Mouse (Mus musculus): ENCODE measurements around the gene Slc35f5.

Gene Slc35f5

GRCm38 (mm10) chr1:125560259-125561192 lies at the start of gene Slc35f5:
Gene Slc35f5, plus strand, starts transcription at chr1:125560595.
- peak; percentile 98 to 99 for DNase-seq

- no peak for DNase-seq
These were observed 45.7 kb upstream of the Slc35f5 start for GRCm38 (mm10) chr1:125514706-125515105.

- no peak for DNase-seq
These were observed 43.3 kb upstream of the Slc35f5 start for GRCm38 (mm10) chr1:125516910-125517659.

GRCm38 (mm10) chr1:125519107-125519611 lies 41.2 kb upstream of the Slc35f5 start:
- peak; percentile 83 to 87 for DNase-seq

GRCm38 (mm10) chr1:125525965-125526665 lies 34.3 kb upstream of the Slc35f5 start:
- DNase-seq: peak; percentile 33 to 48

GRCm38 (mm10) chr1:125526666-125527004 lies 33.8 kb upstream of the Slc35f5 start:
- no peak for DNase-seq

- no peak for DNase-seq
These were observed 33.0 kb upstream of the Slc35f5 start for GRCm38 (mm10) chr1:125527364-125527763.

- peak; percentile 42 to 54 for DNase-seq
These were observed 27.0 kb upstream of the Slc35f5 start for GRCm38 (mm10) chr1:125533180-125533912.

GRCm38 (mm10) chr1:125537131-125537530 lies 23.3 kb upstream of the Slc35f5 start:
- DNase-seq: no peak

- DNase-seq: no peak
These were observed 22.6 kb upstream of the Slc35f5 start for GRCm38 (mm10) chr1:125537776-125538175.

- no peak for DNase-seq
These were observed 21.1 kb upstream of the Slc35f5 start for GRCm38 (mm10) chr1:125539312-125539711.

GRCm38 (mm10) chr1:125542008-125542999 lies 18.1 kb upstream of the Slc35f5 start:
- DNase-seq: peak; percentile 24 to 69

GRCm38 (mm10) chr1:125549872-125550271 lies 10.5 kb upstream of the Slc35f5 start:
- no peak for DNase-seq

- DNase-seq: no peak
These were observed 10.0 kb upstream of the Slc35f5 start for GRCm38 (mm10) chr1:125550359-125550758.

- no peak for DNase-seq
These were observed 8.8 kb upstream of the Slc35f5 start for GRCm38 (mm10) chr1:125551564-125551963.

- DNase-seq: no peak
These were observed 1.1 kb upstream of the Slc35f5 start for GRCm38 (mm10) chr1:125559261-125559660.

GRCm38 (mm10) chr1:125559721-125560120 lies 674 bp upstream of the Slc35f5 start:
- DNase-seq: no peak

- DNase-seq: peak; percentile 48 to 80
These were observed 811 bp downstream of the Slc35f5 start for GRCm38 (mm10) chr1:125561206-125561605.

GRCm38 (mm10) chr1:125561841-125562240 lies 1.4 kb downstream of the Slc35f5 start:
- no peak for DNase-seq

GRCm38 (mm10) chr1:125568126-125568525 lies 7.7 kb downstream of the Slc35f5 start:
- no peak for DNase-seq

GRCm38 (mm10) chr1:125574219-125574618 lies 13.8 kb downstream of the Slc35f5 start:
- no peak for DNase-seq
